Mouse (Mus musculus) layer of hippocampus, postnatal 25 days (tissue): ENCODE measurements at regions not wholly inside any gene's neighbourhood (a gene's known extent, or its start where the extent isn't known, plus 50 kb on each side); places are given as distances from the start of the nearest gene placed in this dataset.

Experiments
- DNase-seq, 2 experiments: peaks; one replicate each; pipeline ENCODE4 v3.0.0; 2022; ENCODE audit warnings: mixed read lengths in 2 of 2, low spot score in 1 of 2; ENCODE audit errors: extremely low spot score in 1 of 2

- no peak for DNase-seq
Observed at GRCm38 (mm10) chr2:161342648-161343047, 233.8 kb upstream of the Chd6 start.

DNA sequence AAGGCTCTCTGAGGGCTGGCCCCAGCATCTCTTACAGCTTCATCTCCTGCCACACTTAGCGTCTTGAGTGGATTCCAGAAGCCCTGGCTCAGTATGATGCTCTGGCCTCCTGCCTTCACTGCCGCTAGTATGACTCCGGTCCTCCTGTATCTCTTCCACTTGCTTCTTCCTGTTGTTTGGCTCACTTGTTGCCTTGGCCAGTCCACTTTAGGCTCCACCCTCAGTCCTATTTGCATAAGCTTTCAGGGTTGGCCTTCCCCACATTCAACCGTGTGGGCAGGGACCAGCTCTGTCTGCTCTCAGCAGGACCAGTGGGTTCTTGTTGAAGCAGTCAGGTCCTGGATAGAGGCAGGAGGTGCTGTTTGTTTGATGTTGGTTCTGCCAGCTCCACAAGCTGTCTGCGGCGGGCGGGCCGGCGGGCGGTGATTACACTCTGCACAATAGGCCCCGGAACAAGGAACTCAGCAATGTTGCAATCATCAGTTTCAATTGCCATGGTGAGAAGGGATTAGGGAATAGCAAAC lies 232.6 kb upstream of the Chd6 start:
- peak in 1 of 2 experiments; percentile 16 for DNase-seq

GRCm38 (mm10) chr2:161340291-161340690 lies 231.4 kb upstream of the Chd6 start:
- peak in 1 of 2 experiments; percentile 12 for DNase-seq

GRCm38 (mm10) chr2:161339327-161340001 lies 230.6 kb upstream of the Chd6 start:
- peak in 1 of 2 experiments; percentile 12 for DNase-seq

DNA sequence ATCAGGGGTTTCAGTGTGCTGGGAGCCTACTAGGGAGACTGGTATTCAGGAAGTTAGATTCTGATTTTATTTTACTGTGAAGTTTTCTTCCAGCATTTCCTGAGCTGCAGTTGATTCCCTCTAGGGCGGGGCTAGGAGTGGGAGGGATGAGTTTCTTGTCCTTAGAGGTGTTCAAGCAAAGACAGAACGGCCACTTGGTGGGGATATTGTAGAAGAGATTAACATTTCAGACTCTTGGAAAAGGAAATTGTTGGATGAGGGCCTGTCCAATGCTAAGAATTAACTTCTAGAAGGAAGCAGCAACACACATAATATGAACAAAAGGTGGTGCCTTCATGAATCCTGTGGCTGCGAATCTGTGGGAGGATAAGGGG lies 230.1 kb upstream of the Chd6 start:
- no peak for DNase-seq

DNA sequence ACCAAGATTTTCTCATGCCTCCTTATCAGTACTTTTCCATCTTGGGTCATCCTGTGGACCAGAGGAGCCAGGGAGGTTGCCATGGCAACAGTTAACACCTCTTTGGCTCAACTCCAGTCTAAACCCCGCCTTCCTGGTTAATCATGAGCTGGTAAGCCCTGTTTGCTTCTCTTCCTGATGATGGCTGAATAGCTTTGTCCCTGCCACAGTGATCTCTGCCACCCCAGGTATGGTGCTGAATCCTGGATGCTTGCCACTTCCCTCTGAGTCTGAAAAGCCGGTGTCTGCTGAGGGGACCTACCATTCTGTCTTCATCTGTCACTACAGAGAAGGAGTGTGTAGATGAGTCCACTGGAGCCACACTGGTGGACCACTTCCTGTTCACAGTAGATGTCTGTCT lies 223.8 kb upstream of the Chd6 start:
- DNase-seq = no peak

GRCm38 (mm10) chr2:161331850-161332365 lies 223.0 kb upstream of the Chd6 start:
- DNase-seq = no peak

GRCm38 (mm10) chr2:161302796-161303195 lies 193.9 kb upstream of the Chd6 start:
- no peak for DNase-seq

DNA sequence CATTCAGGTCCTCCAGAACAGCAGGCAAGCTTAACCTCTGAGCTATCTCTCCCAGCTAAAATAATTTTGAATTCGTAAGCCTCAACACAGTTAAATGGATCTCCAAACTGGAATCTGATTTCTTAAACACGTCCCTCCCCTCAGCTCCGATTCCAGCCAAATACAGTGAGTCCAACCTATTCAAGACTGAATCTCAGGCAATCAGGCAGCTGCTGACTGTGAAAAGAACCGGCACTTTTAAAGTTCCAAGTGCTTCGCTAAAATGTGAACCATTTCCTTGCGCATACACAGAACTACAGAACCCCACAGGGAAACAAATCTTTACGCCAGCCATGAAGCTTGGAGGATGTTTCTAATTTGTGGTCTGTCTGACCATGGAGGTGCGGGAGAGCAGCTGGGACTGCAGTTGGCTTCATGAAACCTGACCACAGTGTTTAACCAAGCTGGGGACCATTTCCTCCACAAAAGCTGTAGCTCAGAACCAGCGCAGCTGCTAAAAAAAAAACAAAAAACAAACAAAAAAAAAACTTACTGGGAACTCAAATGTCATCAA lies 160.1 kb upstream of the Chd6 start:
- no peak for DNase-seq

GRCm38 (mm10) chr2:161266476-161266875 lies 157.6 kb upstream of the Chd6 start:
- DNase-seq = no peak

DNA sequence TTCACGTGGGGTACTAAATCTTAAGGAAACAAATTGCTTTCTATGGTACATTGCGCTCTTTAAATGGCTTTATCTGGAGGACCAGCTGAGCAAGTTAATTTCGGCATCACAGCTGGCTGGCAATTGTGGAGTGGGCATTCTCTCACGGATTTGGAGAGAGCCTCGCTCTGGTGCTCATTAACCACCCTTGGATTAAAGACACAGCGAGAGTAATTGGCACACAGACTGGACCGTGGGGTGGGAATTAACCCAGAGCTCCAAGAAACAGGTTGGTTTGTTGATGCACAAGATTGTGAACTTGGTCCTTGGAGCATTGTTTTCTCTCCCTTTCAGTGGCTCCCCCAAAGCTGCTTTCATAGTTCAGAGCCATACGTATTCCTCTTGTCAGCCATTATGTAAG lies 156.3 kb upstream of the Chd6 start:
- DNase-seq = no peak

GRCm38 (mm10) chr2:161252761-161253160 lies 143.9 kb upstream of the Chd6 start:
- no peak for DNase-seq

DNA sequence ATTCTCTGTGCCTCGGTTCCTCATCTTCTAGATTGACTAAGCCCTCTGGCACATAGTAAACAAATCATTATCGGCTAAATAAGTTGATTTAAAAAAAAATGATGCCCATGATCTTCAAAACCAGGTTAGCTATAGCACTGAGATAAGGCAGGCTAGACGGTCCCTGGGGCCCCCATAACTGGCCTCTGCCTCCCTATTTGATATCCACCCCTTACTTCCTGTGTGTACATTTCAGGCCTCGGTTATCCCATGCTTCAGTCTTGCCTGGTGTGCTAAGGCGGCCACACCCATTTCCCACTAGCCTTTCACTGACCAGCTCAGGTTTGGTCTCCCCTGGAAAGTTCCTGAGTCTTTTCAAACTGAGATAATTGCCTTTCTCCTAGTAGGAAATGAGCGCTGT lies 132.8 kb upstream of the Chd6 start:
- no peak for DNase-seq

- no peak for DNase-seq
Observed at GRCm38 (mm10) chr2:161237280-161237819, 128.5 kb upstream of the Chd6 start.

GRCm38 (mm10) chr2:161233155-161233741 lies 124.4 kb upstream of the Chd6 start:
- DNase-seq = no peak

GRCm38 (mm10) chr2:161231405-161231804 lies 122.5 kb upstream of the Chd6 start:
- no peak for DNase-seq

DNA sequence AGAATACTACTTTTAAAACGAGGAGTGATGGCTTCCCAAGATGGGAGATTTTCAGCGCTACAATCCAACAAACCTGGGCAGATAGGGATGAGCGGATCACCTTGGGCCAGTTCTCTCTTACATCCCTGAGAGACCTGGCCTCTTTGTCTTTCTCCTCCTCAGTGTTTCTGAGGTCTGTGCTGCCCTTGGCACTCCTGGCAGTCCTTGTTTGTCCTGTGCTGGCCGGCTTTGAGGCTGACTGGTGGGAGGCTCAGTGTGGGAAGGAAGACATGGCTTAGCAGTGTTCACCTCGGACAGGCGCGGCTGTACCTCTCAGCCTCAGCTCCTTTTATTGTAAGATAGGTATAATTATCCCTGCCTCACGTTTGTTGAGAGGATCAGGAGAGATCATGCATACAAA lies 106.9 kb upstream of the Chd6 start:
- no peak for DNase-seq

GRCm38 (mm10) chr2:161214681-161215458 lies 106.0 kb upstream of the Chd6 start:
- peak; percentile 79 to 91 for DNase-seq

GRCm38 (mm10) chr2:161212322-161212882 lies 103.5 kb upstream of the Chd6 start:
- DNase-seq = no peak

DNA sequence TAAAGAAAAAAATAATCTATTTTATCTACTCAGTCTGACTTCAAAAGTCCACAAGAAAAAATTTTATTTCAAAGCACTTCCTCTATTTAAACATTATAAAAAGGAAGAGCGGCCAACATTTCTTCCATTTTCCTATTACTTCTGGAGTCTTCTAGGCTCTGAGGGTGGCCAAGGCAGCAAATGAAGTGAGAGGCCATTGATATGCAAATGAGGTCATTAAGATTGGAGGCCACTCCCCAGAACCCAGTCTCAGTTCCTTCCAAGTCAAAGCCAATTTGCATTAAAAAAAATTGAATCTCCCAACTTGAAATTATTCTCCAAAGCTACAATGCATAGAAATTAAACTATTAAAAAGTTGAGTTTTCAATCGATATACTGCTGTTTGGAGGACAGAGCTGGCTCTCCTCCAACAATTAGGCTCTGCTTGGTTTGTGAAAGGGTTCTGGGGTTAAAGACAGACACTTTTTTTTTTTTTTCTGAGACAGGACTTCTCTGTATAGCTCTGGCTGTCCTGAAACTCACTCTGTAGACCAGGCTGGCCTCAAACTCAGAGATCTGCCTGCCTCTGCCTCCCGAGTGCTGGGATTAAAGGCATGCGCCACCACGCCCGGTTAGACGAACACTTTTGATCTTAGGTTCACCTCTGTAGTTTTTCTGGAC lies 88.0 kb upstream of the Chd6 start:
- no peak for DNase-seq
